Mouse (Mus musculus) gastrocnemius, postnatal 14 days (tissue): Measurements from ENCODE around the gene Tmem109. TPM values are rescaled to one million over a fixed set of nuclear protein-coding genes. Genes with fewer than 3 reads are reported as not detected.
A peak's percentile ranks its signal among the peaks of the same experiment; 100 is the strongest.

Source experiments
- DNase-seq: peaks from one replicate; pipeline ENCODE4 v3.0.0; 2021; ENCODE audit warnings: mixed read lengths
- intact Hi-C: fragments of 180-260 bp; cut with DNase I; formaldehyde crosslinking; loops from one replicate; pipeline ENCODE4 v1.15.1; 2025; ENCODE audit warnings: low total_unique reads
- long read RNA-seq, 2 experiments: library from polyadenylated mRNA; stranded (forward); transcript quantifications; one replicate each; pipeline ENCODE4 v2.0.0; 2021
- total RNA-seq, 2 experiments: library from RNA; stranded (reverse); gene quantifications; 2 replicates each; pipeline ENCODE4 v1.2.3; 2021

Gene Tmem109
- total RNA-seq, result 100 to 1,000 TPM; 193 to 196 TPM
- long read RNA-seq, experiment 1, transcript Tmem109-205 (3 exons, 615 nt), result minor isoform, 14 of 421 reads
- long read RNA-seq, experiment 1, transcript Tmem109-201 (4 exons, 2,188 nt), result major isoform, 371 of 421 reads
- long read RNA-seq, experiment 1, transcript Tmem109-204 (4 exons, 839 nt), result minor isoform, 8 of 421 reads
- long read RNA-seq, experiment 1, partial matches to known transcripts, result 2 of 421 reads
- long read RNA-seq, experiment 1, other reads (novel, unspliced or antisense), result 25 of 421 reads
- long read RNA-seq, experiment 2, transcript Tmem109-204 (4 exons, 839 nt), result minor isoform, 13 of 394 reads
- long read RNA-seq, experiment 2, transcript Tmem109-205 (3 exons, 615 nt), result minor isoform, 11 of 394 reads
- long read RNA-seq, experiment 2, transcript Tmem109-201 (4 exons, 2,188 nt), result major isoform, 335 of 394 reads
- long read RNA-seq, experiment 2, partial matches to known transcripts, result 2 of 394 reads
- long read RNA-seq, experiment 2, other reads (novel, unspliced or antisense), result 33 of 394 reads

DNA sequence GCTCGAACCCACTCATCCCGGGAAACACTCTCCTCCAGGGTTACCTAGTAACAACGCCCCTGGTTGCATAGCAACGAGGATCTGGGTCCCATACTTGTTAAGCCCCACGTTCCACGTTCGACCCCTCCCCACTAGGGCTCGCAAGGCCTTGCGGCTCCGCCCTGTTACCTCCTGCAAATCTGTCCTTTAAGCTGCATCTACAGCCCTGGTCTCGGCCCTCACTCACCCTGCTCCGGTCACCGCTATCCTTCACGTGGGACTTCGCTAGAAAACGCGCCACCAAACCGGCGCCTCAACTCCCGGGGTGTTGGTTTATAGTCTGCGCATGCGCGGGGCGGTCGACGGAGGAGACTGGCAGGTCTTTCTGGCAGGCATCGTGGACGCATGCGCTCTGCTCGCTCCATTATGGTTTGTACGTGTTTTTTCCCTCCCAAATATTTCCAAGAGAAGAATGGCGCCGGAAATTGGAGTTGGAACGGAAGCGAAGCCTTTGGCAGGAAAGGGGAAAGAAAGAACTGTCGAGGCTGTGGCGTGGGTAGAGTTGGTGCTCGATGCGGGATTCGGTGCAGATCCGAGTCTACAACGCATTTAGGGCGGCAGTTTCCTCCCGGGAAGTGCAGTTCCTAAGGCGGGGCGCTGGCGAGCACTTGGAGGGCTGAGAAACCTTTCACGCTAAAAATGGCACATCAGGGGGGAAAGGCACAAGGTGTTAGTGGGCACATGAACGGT, at the start of gene Tmem109:
Gene Tmem109, minus strand, starts transcription at position 576 of the 729 bp plus-strand sequence.
- intact Hi-C loops, result no loop called here
- peak; percentile 95 for DNase-seq

GRCm38 (mm10) chr19:10930641-10931040, 48.8 kb upstream of the Tmem109 start:
- no peak for DNase-seq
- intact Hi-C loops, result no loop called here

- intact Hi-C loops, result no loop called here
Measured at GRCm38 (mm10) chr19:10926666-10927065, 44.9 kb upstream of the Tmem109 start.

GRCm38 (mm10) chr19:10926123-10926621, 44.4 kb upstream of the Tmem109 start:
- DNase-seq, result no peak
- intact Hi-C loops, result no loop called here

More at GRCm38 (mm10) chr19:10926666-10927065, 44.9 kb upstream of the Tmem109 start:
- no peak for DNase-seq

DNA sequence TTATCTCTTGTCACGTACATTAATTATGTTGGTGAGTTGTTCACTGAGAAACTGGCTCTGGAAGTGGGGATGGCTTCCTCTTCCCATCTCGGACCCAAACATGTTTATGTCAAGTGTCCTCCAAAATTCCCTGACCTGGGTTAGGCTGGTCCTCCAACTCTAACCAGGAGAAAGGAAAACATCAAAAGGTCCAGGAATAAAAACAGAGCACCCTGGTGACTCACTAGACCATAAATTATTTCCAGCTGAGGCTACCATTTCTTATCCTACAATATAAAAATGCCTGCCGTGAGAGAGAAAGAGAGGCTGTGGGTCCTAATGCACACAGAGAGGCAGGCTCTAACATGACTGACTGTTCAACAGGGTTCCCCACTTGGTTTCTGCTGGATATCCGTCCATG, 42.4 kb upstream of the Tmem109 start:
- intact Hi-C loops, result no loop called here
- no peak for DNase-seq

DNA sequence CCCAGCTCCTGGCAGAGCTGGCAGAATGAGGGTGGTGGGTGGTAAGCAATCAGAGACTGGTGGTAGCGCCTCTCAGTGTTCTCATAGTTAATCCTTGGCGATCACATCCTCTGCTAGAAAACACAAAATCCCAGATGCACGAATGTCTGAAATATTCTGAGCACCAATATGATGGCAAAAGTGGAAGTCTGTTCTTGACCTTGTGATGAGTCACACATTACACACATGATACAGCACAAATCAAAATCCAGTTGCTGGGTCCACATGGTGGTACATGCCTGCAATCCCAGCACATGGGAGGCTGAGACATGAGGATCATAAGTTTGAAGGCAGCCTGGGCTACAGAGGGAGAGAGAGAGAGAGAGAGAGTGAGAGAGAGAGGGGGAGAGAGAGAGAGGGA, 39.3 kb upstream of the Tmem109 start:
- intact Hi-C loops, result no loop called here
- DNase-seq, result no peak

GRCm38 (mm10) chr19:10920532-10920931, 38.7 kb upstream of the Tmem109 start, which contains the start of gene Zp1:
TSS of gene Zp1 (minus strand) at chr19:10920632.
- DNase-seq, result no peak
- intact Hi-C loops, result no loop called here

- intact Hi-C loops, result no loop called here
- DNase-seq, result no peak
Measured at GRCm38 (mm10) chr19:10918321-10918991, 36.7 kb upstream of the Tmem109 start.

DNA sequence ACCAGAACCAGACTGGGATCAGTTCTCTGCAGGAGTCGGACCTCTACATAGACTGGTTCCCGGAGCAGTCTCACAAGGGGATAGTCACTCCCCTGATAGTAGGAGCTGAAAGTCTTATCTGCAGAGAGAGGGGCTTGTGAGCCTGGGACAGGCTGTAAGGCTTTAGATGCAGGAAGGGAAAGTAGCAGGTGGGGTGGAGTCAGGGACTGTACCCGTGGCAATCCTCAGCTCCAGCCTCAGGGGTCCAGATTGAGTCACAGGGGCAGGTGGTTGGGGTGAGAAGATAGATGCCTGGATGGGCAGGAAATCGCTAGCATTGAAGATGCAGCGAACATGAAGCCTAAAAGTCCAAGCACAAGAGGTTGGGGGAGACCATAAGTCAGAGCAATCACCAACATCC, 34.7 kb upstream of the Tmem109 start:
- intact Hi-C loops, result no loop called here
- no peak for DNase-seq

DNA sequence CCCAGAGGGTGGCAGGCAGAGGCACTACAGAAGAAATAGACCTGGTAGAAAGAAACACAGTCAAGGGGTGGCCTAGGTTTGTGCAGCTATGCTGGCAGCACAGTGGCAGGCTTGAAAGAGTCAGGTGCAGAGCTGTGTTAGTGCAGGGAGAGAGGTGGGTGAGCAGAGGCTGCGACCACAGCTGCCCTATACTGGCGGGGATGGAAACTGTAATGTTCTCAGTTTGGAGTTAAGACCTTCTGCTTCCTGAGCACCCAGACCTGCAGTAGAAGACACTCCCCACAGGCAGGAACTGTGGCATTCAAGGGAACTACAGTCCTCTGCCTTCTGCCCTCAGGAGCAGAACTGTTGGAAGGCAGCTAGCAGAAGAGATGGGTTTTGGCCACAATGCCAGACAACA, 33.1 kb upstream of the Tmem109 start:
- no peak for DNase-seq
- intact Hi-C loops, result no loop called here

GRCm38 (mm10) chr19:10914291-10914690, 32.5 kb upstream of the Tmem109 start:
- DNase-seq, result no peak

DNA sequence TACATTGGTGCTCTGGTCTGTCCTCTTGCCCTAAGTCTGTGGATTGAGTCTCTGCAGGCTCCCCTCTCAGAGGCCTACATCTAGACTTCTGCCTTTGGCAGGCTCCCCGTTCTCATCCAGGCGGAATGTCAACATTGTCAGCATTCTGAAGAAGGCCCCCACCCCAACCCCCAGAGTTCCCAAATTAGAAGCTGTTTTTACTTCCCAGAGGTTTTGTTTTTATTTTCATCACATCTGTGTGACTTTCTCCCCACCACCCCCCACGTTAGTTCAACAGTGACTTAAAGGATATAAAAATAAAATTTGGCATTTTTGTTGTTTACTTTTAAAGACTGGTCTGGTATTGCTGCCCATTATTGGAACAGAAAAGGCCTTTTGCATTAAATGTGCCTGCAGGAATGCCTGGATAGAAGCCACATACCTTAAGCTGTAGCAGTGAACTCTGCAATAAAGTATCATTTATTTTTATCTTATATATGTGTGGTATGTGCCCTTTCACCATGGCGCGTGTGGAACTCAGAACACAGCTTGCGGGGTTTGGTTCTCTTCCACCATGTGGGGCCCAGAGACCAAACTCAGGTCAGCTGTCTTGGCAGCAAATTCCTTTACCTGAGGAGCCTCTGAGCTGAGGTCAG, 27.4 kb upstream of the Tmem109 start:
- no peak for DNase-seq
- intact Hi-C loops, result no loop called here

More at GRCm38 (mm10) chr19:10914291-10914690, 32.5 kb upstream of the Tmem109 start:
- intact Hi-C loops, result no loop called here

- DNase-seq, result peak; percentile 48
- intact Hi-C loops, result no loop called here
Measured at GRCm38 (mm10) chr19:10907891-10908290, 26.1 kb upstream of the Tmem109 start.

- no peak for DNase-seq
- intact Hi-C loops, result no loop called here
Measured at GRCm38 (mm10) chr19:10905728-10906000, 23.9 kb upstream of the Tmem109 start.

GRCm38 (mm10) chr19:10904927-10905727, 23.3 kb upstream of the Tmem109 start:
- peak; percentile 83 for DNase-seq
- intact Hi-C loops, result no loop called here

- DNase-seq, result no peak
- intact Hi-C loops, result no loop called here
Measured at GRCm38 (mm10) chr19:10904512-10904911, 22.7 kb upstream of the Tmem109 start.

GRCm38 (mm10) chr19:10901046-10901445, 19.2 kb upstream of the Tmem109 start:
- intact Hi-C loops, result no loop called here
- DNase-seq, result no peak

DNA sequence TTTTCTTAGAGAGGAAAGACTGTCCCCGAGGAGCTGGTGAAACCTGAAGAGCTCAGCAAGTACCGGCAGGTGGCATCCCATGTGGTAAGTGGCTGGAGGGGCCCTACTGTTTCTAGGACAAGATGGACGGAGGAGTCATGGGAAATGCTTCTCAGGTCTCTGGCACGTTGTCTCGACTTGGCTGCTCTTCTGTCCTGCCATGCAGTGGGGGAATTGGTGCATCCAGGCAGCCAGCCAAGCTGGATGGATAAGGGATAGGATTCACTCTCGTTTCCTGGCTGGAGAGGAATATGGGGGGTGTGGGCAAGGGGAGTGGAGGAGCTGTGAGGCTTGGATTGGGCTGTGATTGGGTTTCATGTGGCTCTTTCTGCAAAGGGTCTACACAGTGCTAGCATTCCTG, 18.5 kb upstream of the Tmem109 start:
- intact Hi-C loops, result no loop called here
- peak; percentile 67 for DNase-seq

DNA sequence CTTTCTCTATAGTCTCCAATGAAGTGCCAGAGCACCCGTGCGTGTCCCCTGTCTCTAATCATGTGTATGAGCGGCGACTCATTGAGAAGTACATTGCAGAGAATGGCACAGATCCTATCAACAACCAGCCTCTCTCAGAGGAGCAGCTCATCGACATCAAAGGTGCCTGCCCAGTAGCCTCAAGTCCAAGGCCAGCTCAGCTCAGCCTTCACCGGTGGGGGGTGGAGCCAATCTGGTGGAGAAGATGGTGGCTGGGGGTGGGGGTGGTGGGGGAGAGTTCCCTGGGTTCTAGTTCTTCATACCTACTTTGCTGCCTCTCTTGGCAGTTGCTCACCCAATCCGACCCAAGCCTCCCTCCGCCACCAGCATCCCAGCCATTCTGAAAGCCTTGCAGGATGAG, 15.7 kb upstream of the Tmem109 start:
- intact Hi-C loops, result no loop called here
- no peak for DNase-seq
